Mouse (Mus musculus): ENCODE measurements around the gene Colgalt2.

GRCm38 (mm10) chr1:152534531-152534930, 134.9 kb downstream of the Colgalt2 start:
- TF ChIP-seq CTCF (IDR thresholded peaks at IDR 0.05; ENCODE audit: extremely low read depth, insufficient read depth, insufficient read length, insufficient replicate concordance) (no peak), POLR2A (IDR thresholded peaks at IDR 0.05; ENCODE audit: low read depth, low read length) (no peak)

All from spleen, adult 2 months (tissue).